Mouse (Mus musculus) cerebellum, postnatal 14 days (tissue): ENCODE measurements around the gene Dmxl2.
A peak's percentile ranks its signal among the peaks of the same experiment; 100 is the strongest.

Experiments
- DNase-seq, 2 experiments: peaks; one replicate each; pipeline ENCODE4 v3.0.0; 2021; ENCODE audit warnings: mixed read lengths in 2 of 2

The Dmxl2 gene

DNA sequence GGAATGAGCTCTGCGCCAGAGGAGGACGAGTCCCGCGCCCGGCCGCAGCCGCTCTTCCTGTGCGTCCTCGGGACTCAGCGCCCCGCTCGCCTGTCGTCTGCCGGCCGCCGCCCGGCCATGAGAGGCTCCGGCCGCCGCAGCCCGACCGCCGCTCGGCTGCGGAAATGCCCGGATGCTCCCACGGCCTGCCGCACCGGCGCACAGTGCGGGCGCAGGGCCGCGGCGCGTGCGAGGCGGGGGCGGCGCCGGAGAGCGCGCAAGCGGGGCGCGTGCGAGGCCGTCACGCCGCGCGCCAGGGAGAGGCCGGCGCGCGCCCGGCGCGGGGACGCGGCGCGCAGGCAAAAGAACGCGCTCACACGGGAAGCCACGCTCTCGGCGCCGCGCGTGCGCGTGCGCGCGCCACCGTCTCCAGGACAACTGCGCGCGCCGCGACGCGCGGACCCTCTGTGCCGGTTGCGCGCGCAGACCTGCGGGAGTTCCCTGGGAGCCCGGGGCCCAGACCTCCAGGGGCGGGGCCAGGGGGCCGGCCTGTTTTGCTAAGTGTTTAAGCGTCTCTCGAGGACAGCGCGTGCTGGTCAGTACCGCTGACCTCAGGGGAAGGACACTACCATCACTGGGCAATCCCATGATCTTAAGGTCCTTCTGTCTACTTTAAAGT is at the start of gene Dmxl2:
Dmxl2 (minus strand) TSS at position 174 of the 658 bp plus-strand sequence.
- peak; percentile 95 to 96 for DNase-seq

DNA sequence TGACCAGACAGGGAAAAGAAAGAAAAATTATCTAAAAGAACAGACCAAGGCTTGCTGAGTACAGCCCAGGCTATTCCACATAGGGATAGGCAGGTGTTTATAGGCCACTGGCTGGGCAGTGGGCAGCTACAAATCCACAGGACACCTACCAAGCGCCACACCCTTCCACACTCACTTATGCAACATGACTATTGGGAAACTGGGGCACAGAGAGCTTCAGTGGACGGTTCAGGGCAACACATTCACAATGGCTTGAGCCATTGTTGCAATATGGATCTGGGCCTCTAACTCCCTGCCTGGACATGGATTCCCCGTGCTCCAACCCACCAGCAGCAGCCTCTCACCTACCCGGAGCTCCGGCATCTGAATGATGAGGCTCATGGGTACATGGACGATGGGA is 48.0 kb upstream of the Dmxl2 start:
- no peak for DNase-seq

- DNase-seq: peak; percentile 81 to 87
These were observed 46.1 kb upstream of the Dmxl2 start for GRCm38 (mm10) chr9:54547536-54547935.

DNA sequence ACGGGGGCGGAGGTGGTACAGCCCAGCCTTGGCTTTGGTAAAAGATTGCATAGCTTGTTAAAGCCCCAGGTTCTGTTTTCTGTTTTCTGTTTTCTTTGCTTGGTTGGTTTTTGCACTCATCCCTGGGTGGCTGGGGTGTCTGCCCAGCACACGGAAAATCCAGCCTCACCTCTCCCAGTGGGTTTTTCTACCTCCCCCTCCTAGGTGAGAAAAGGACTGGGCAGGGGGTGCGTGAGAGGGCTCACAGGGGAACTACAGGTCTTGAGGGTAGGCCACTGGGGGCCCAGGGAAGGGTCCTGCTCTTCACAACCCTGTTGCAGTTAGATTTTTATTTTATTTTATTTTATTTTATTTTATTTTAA is 43.5 kb upstream of the Dmxl2 start:
- no peak for DNase-seq

DNA sequence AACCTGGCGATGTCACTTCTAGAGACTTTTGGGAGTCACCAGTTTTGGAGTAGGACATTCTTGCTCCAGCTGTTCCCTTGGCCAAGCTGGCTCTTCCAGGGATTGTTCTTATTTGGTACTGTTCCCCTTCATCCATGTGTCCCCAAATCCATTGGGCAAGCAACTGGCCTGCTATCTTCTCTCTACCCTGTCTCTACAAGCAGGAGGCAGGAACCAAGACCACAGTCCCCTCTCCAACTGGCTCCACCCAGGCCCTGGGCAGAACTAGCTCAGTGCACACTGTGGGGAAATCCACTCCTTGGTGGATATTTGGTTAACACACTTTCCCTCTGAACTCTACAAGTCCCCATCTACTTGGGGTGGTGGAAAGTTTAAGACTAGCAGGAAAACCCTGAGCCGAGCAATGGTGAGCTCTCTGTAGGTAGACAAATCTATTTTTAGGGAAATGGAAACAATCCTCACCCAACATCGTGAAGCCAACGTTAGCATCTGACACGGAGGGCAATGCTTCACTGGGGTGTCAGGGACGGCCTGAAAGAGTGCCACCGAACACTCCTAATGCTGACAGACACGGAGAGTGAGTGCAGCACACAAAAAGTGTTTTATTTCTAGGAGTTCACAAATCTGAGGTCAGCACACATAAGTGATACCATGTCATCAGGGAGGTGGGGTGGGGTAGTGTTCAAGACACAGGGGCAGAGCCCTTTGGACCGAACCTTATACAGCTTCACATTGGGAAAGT is 43.0 kb upstream of the Dmxl2 start:
- DNase-seq: no peak

GRCm38 (mm10) chr9:54540801-54541200 is 39.4 kb upstream of the Dmxl2 start:
- no peak for DNase-seq

DNA sequence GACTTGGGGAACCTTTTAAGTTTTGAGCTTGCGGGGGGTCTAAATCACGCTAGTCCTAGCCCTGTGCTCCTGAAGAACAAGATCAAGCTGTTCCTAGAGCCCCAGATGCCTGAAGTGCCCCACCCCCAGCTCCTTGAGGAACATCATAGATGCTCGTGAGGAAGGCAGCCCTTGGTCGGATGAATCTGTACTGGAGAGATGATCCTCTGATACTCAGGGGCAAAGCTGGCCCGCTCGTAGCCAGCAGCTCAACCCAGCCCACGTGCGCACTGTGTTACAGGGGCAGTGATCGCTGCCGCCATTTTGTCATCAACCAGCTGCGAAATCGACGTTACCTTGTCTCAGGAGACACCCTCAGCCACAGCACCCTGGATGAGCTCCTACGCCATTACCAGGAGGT is 37.3 kb upstream of the Dmxl2 start, which contains the start of gene Sh2d7:
Sh2d7 (plus strand) TSS at position 301 of the 400 bp plus-strand sequence.
- no peak for DNase-seq

- no peak for DNase-seq
These were observed 36.8 kb upstream of the Dmxl2 start for GRCm38 (mm10) chr9:54538244-54538643.

- no peak for DNase-seq
These were observed 36.1 kb upstream of the Dmxl2 start for GRCm38 (mm10) chr9:54537480-54537879.

GRCm38 (mm10) chr9:54537030-54537429 is 35.6 kb upstream of the Dmxl2 start:
- peak in 1 of 2 experiments; percentile 49 for DNase-seq

DNA sequence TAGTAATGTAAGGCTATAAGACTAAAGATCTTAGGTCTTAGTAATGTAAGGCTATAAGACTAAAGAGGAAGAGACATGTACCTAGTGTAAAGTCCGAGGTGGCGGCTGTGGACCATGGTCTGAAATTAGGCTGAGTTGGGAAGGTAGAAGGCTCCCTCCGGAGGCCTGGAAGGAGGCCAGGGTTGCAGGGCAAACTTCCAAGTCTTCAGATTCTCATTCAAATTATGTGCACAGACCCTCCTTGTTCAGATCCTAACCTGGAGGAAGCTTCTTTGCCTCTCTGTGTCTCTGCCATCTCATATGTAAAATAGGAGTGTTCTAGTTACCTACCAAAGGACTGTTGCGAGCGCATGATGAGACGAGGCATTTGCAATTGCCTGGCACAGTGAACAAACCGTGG is 34.8 kb upstream of the Dmxl2 start:
- peak; percentile 87 to 88 for DNase-seq

GRCm38 (mm10) chr9:54533975-54534374 is 32.5 kb upstream of the Dmxl2 start:
- peak; percentile 93 to 96 for DNase-seq

GRCm38 (mm10) chr9:54532926-54533325 is 31.5 kb upstream of the Dmxl2 start:
- DNase-seq: peak; percentile 75 to 85

GRCm38 (mm10) chr9:54531421-54531820 is 30.0 kb upstream of the Dmxl2 start:
- DNase-seq: no peak

GRCm38 (mm10) chr9:54530836-54531235 is 29.4 kb upstream of the Dmxl2 start:
- no peak for DNase-seq

- DNase-seq: no peak
These were observed 28.5 kb upstream of the Dmxl2 start for GRCm38 (mm10) chr9:54529950-54530349.

DNA sequence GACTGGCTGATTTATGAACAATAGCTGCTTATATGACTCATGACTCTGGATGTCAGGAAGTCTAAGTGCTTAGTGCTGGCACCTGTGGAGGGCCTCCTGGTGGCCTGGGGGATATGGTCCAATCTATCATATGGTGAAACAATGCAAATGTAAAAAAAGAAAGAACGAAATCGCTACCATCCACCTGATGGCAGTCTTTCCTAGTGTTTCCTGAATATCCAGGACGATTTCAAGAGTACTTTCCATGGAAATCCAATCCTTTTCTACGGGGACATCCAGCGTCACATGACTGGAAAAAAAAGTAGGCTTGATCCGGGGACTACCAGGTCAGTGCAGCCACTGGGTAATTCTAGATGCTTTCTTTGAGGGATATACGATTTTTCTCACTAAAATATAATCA is 26.3 kb upstream of the Dmxl2 start:
- peak; percentile 44 to 55 for DNase-seq

- no peak for DNase-seq
These were observed 18.9 kb upstream of the Dmxl2 start for GRCm38 (mm10) chr9:54520286-54520685.

- no peak for DNase-seq
These were observed 17.5 kb upstream of the Dmxl2 start for GRCm38 (mm10) chr9:54518921-54519320.

GRCm38 (mm10) chr9:54515991-54516390 is 14.6 kb upstream of the Dmxl2 start:
- DNase-seq: no peak

DNA sequence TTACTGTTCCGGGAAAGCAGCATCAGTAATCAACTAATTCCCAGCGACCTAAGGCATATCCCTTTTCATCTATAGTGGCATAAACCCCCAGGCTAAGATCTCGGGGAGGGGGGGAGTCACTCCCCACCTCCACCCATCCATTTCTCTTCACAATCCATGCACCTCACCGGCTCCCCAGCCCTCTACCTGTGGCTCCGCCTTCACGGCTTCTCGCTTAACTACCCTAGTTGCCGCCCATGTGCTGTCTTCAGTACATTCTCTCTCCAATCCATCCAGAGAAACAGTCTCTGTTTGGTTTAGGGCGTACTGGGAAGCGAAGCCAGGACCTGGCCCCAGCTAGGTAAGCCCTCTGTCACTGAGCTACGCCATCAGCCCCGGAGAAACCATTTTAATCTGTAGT is 1.4 kb upstream of the Dmxl2 start:
- DNase-seq: peak; percentile 37 to 47

- DNase-seq: peak in 1 of 2 experiments; percentile 64
These were observed 677 bp upstream of the Dmxl2 start for GRCm38 (mm10) chr9:54502111-54502495.

DNA sequence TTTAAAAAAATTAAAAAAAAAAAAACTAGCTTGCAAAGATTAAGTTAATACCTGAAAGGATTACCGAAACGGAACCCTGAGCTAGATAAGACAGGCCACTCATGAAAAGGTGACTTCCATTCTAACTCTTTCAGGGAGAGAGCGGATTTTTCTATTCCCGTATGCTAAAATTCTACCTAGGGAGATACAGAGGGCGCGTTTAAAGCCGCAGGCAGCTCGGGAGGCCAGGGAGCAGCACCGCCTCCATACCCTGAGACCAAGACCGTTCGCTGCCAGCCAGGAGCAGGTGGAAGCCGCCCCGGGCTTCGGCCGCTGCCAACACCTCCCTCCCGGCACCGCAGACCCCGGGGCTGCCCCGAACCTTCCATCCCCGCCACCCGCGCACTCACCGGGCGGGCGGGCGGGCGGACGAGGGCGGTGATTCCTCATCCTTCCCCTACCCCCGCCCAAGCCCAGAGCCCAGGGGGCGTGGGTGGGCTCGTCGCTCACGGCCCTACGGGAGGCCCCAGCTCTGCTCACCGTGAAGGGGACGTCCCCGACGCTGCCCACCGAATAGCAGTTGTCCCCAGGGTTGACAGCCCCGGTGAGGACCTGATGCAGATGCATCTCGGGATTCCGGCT is 484 bp downstream of the Dmxl2 start:
- DNase-seq: peak; percentile 76 to 84

GRCm38 (mm10) chr9:54499791-54500190 is 1.6 kb downstream of the Dmxl2 start:
- DNase-seq: peak; percentile 25 to 27
